Mouse (Mus musculus): ENCODE measurements around the gene Mterf1a. TPM values are rescaled to one million over a fixed set of nuclear protein-coding genes. Genes with fewer than 3 reads are reported as not detected.

Mterf1a gene
- polyA plus RNA-seq, 1 experiment from 2014 or later, result 10.2 TPM

GRCm38 (mm10) chr5:3873485-3873884 is 20.2 kb downstream of the Mterf1a start:
- WGBS, result 77% methylated on average over 3 of the region's 3 CpGs
- ATAC-seq (ENCODE audit: low read depth), result no peak
- no peak overlapping the region for H3K9ac ChIP-seq (ENCODE audit: low read length)
- no peak overlapping the region for H3K27ac ChIP-seq (ENCODE audit: low read length)
- no peaks in the 10 kb centered on the region for H3K9me3 ChIP-seq (ENCODE audit: control insufficient read depth, low read length)
- H3K4me1 ChIP-seq (replicated peaks; ENCODE audit: control insufficient read depth, insufficient read depth, low read length), result no peaks in the 10 kb centered on the region
- no peaks in the 10 kb centered on the region for H3K27me3 ChIP-seq (ENCODE audit: control insufficient read depth, insufficient read depth, low read depth, low read length)
- no peaks in the 10 kb centered on the region for H3K36me3 ChIP-seq (ENCODE audit: control insufficient read depth, insufficient read depth, low read length)
- H3K4me2 ChIP-seq (ENCODE audit: low read depth, low read length), result no peak overlapping the region
- H3K4me3 ChIP-seq (ENCODE audit: low read length), result no peak overlapping the region

GRCm38 (mm10) chr5:3872348-3872747 is 21.4 kb downstream of the Mterf1a start:
- Histone ChIP-seq H3K27ac (ENCODE audit: low read length) (no peak overlapping the region), H3K36me3 (ENCODE audit: control insufficient read depth, insufficient read depth, low read length) (no peaks in the 10 kb centered on the region), H3K27me3 (ENCODE audit: control insufficient read depth, insufficient read depth, low read depth, low read length) (no peaks in the 10 kb centered on the region), H3K4me1 (replicated peaks; ENCODE audit: control insufficient read depth, insufficient read depth, low read length) (no peaks in the 10 kb centered on the region), H3K9me3 (ENCODE audit: control insufficient read depth, low read length) (no peaks in the 10 kb centered on the region), H3K4me2 (ENCODE audit: low read depth, low read length) (no peak overlapping the region), H3K9ac (ENCODE audit: low read length) (no peak overlapping the region), H3K4me3 (ENCODE audit: low read length) (no peak overlapping the region)
- 31% methylated on average over 1 of the region's 1 CpGs for WGBS
- ATAC-seq (ENCODE audit: low read depth), result no peak

- no peaks in the 10 kb centered on the region for H3K27me3 ChIP-seq (ENCODE audit: control insufficient read depth, insufficient read depth, low read depth, low read length)
- no peak overlapping the region for H3K4me2 ChIP-seq (ENCODE audit: low read depth, low read length)
- H3K9me3 ChIP-seq (ENCODE audit: control insufficient read depth, low read length), result no peaks in the 10 kb centered on the region
- ATAC-seq (ENCODE audit: low read depth), result no peak
- 70% methylated on average over 4 of the region's 4 CpGs for WGBS
- no peak overlapping the region for H3K27ac ChIP-seq (ENCODE audit: low read length)
- H3K36me3 ChIP-seq (ENCODE audit: control insufficient read depth, insufficient read depth, low read length), result no peaks in the 10 kb centered on the region
- no peaks in the 10 kb centered on the region for H3K4me1 ChIP-seq (replicated peaks; ENCODE audit: control insufficient read depth, insufficient read depth, low read length)
- H3K4me3 ChIP-seq (ENCODE audit: low read length), result no peak overlapping the region
- no peak overlapping the region for H3K9ac ChIP-seq (ENCODE audit: low read length)
These were observed 23.6 kb downstream of the Mterf1a start for GRCm38 (mm10) chr5:3870161-3870560.

- Histone ChIP-seq H3K4me3 (ENCODE audit: low read length) (peak within 1 kb of the TSS; percentile 17), H3K36me3 (ENCODE audit: control insufficient read depth, insufficient read depth, low read length) (peaks cover 3% of the 10 kb centered on the region; the same call in 1 of the 2 replicates), H3K9ac (ENCODE audit: low read length) (no peak within 1 kb of the TSS), H3K4me1 (replicated peaks; ENCODE audit: control insufficient read depth, insufficient read depth, low read length) (no peaks in the 10 kb centered on the region), H3K4me2 (ENCODE audit: low read depth, low read length) (peak within 1 kb of the TSS; percentile 41), H3K9me3 (ENCODE audit: control insufficient read depth, low read length) (no peaks in the 10 kb centered on the region), H3K27ac (ENCODE audit: low read length) (no peak within 1 kb of the TSS), H3K27me3 (ENCODE audit: control insufficient read depth, insufficient read depth, low read depth, low read length) (no peaks in the 10 kb centered on the region; the same call in 1 of the 2 replicates)
- WGBS, result 9% methylated on average over 24 of the region's 24 CpGs
- ATAC-seq (ENCODE audit: low read depth), result no peak
These were observed 48.7 kb downstream of the Mterf1a start, which contains the start of gene Lrrd1 for GRCm38 (mm10) chr5:3845026-3845425. Gene Lrrd1 (plus strand): TSS chr5:3845173.

Other genes with a start within 250 kb of the Mterf1a start
- not detected in 2 replicates for gene Tmbim7, start 242.8 kb downstream of the Mterf1a start, polyA plus RNA-seq (2015; fragmentation: Nextera tagmentation; extraction: Ambion mirVana)
- 62.9 and 65.7 TPM in 2 replicates for gene Gatad1, start 236.7 kb downstream of the Mterf1a start, polyA plus RNA-seq (2015; fragmentation: Nextera tagmentation; extraction: Ambion mirVana)
- 6.7 and 7.8 TPM in 2 replicates for gene Ankib1, start 91.0 kb downstream of the Mterf1a start, polyA plus RNA-seq (2015; fragmentation: Nextera tagmentation; extraction: Ambion mirVana)
- 42.7 and 45.0 TPM in 2 replicates for gene Krit1, start 90.7 kb downstream of the Mterf1a start, polyA plus RNA-seq (2015; fragmentation: Nextera tagmentation; extraction: Ambion mirVana)
- gene Lrrd1, start 48.8 kb downstream of the Mterf1a start, polyA plus RNA-seq (2015; fragmentation: Nextera tagmentation; extraction: Ambion mirVana), result 0.08 and 0.11 TPM in 2 replicates
- gene Akap9, start 34.1 kb upstream of the Mterf1a start, polyA plus RNA-seq (2015; fragmentation: Nextera tagmentation; extraction: Ambion mirVana), result 107 and 108 TPM in 2 replicates
- 33.2 and 38.1 TPM in 2 replicates for gene Cyp51, start 210.8 kb upstream of the Mterf1a start, polyA plus RNA-seq (2015; fragmentation: Nextera tagmentation; extraction: Ambion mirVana)